Mouse (Mus musculus) bone marrow, adult 2 months (tissue): Measurements from ENCODE around the gene Bcl2l15. TPM values are rescaled to one million over a fixed set of nuclear protein-coding genes. Genes with fewer than 3 reads are reported as not detected.
"Not testable (repeated sequence)": the region's sequence is repeated elsewhere in the genome, so short reads cannot be mapped to it uniquely, and the experiment has no call there.

Source experiments
- H3K27ac ChIP-seq: fragments of 200-500 bp; 2 replicates; pipeline ENCODE4 v1.5.1; 2012; ENCODE audit warnings: low read depth, mild to moderate bottlenecking, control low read depth, inconsistent platforms, low read length; ENCODE audit not compliant: control insufficient read depth, poor library complexity, insufficient read depth
- H3K4me1 ChIP-seq: fragments of 200-500 bp; 2 replicates; pipeline ENCODE4 v1.6.1; 2011; ENCODE audit warnings: low read length; ENCODE audit not compliant: control insufficient read depth, insufficient read depth
- H3K4me3 ChIP-seq: fragments of 200-500 bp; replicated peaks from 2 replicates; pipeline ENCODE3; 2011; ENCODE audit warnings: mild to moderate bottlenecking, low read depth, low read length, control low read depth; ENCODE audit not compliant: control insufficient read depth
- CTCF ChIP-seq: fragments of 200-500 bp; IDR thresholded peaks from 2 replicates; pipeline ENCODE4 v1.5.1; 2011; ENCODE audit warnings: low read length, control low read depth; ENCODE audit not compliant: control insufficient read depth, insufficient read depth
- POLR2A ChIP-seq: fragments of 200-500 bp; IDR thresholded peaks from 2 replicates; pipeline ENCODE4 v1.6.1; 2011; ENCODE audit warnings: low read depth, mild to moderate bottlenecking, control low read depth, low read length, borderline replicate concordance; ENCODE audit not compliant: control insufficient read depth
- WGBS: fragments of 180-500 bp; shearing (Covaris S2); methylation state at CpG from one replicate; pipeline ENCODE4 v1.1.7; 2018; 5-methylcytosine and 5-hydroxymethylcytosine counted together
- polyA plus RNA-seq: library from polyadenylated mRNA; stranded (reverse); fragments of >200 nt; gene quantifications from 2 replicates; pipeline ENCODE4 v1.2.4, GENCODE M21; 2011; ENCODE audit warnings: low replicate concordance; ENCODE audit not compliant: missing spikeins, insufficient read depth, insufficient read length

The Bcl2l15 gene
- polyA plus RNA-seq, 1 experiment: 11.2 TPM

GRCm38 (mm10) chr3:103810967-103811366 lies 21.4 kb upstream of the Bcl2l15 start:
- WGBS: 79% methylated on average over 6 of the region's 6 CpGs
- H3K27ac ChIP-seq: no peak overlapping the region
- TF ChIP-seq POLR2A: no peak
- no peak for TF ChIP-seq CTCF
- no peak overlapping the region for H3K4me3 ChIP-seq
- no peaks in the 10 kb centered on the region; the same call in 1 of the 2 replicates for H3K4me1 ChIP-seq

- no peak overlapping the region for H3K27ac ChIP-seq
- TF ChIP-seq POLR2A: no peak
- 0 out of 2 replicates have a peak, but pooled peaks have one; percentile 11 for TF ChIP-seq CTCF
Measured at GRCm38 (mm10) chr3:103827548-103827947, 4.9 kb upstream of the Bcl2l15 start.

GRCm38 (mm10) chr3:103829036-103829435 lies 3.4 kb upstream of the Bcl2l15 start:
- no peak for TF ChIP-seq POLR2A
- no peak for TF ChIP-seq CTCF
- no peak overlapping the region for H3K4me3 ChIP-seq

More at GRCm38 (mm10) chr3:103827548-103827947, 4.9 kb upstream of the Bcl2l15 start:
- Histone ChIP-seq H3K4me1 (peaks cover 3% of the 10 kb centered on the region), H3K4me3 (no peak overlapping the region)

GRCm38 (mm10) chr3:103830681-103831080 lies 1.7 kb upstream of the Bcl2l15 start:
- not testable (repeated sequence) for H3K4me1 ChIP-seq, H3K27ac ChIP-seq, H3K4me3 ChIP-seq
- WGBS: 34% methylated on average over 1 of the region's 1 CpGs

More at GRCm38 (mm10) chr3:103829036-103829435, 3.4 kb upstream of the Bcl2l15 start:
- Histone ChIP-seq H3K4me1 (peaks cover 3% of the 10 kb centered on the region), H3K27ac (no peak overlapping the region)
- 81% methylated on average over 3 of the region's 3 CpGs for WGBS

- 90% methylated on average over 7 of the region's 7 CpGs for WGBS
- Histone ChIP-seq H3K4me1 (peaks cover 4% of the 10 kb centered on the region), H3K4me3 (no peak overlapping the region), H3K27ac (no peak overlapping the region)
- TF ChIP-seq CTCF: no peak
Measured at GRCm38 (mm10) chr3:103831146-103831545, 1.3 kb upstream of the Bcl2l15 start.

GRCm38 (mm10) chr3:103834001-103834400 lies 1.6 kb downstream of the Bcl2l15 start:
- no peak overlapping the region for H3K4me3 ChIP-seq
- 90% methylated on average over 2 of the region's 2 CpGs for WGBS
- H3K4me1 ChIP-seq: peaks cover 6% of the 10 kb centered on the region
- no peak for TF ChIP-seq CTCF
- H3K27ac ChIP-seq: no peak overlapping the region

- no peak for TF ChIP-seq POLR2A
- no peak for TF ChIP-seq CTCF
- WGBS: 62% methylated on average over 6 of the region's 6 CpGs
- no peak overlapping the region; the same call in 1 of the 2 replicates for H3K27ac ChIP-seq
- H3K4me3 ChIP-seq: no peak overlapping the region
- peaks cover 4% of the 10 kb centered on the region for H3K4me1 ChIP-seq
Measured at GRCm38 (mm10) chr3:103835272-103835950, 3.0 kb downstream of the Bcl2l15 start.

- H3K4me3 ChIP-seq: no peak overlapping the region
- 61% methylated on average over 10 of the region's 10 CpGs for WGBS
- no peak for TF ChIP-seq CTCF
- no peak for TF ChIP-seq POLR2A
- H3K4me1 ChIP-seq: peaks cover 4% of the 10 kb centered on the region
- H3K27ac ChIP-seq: no peak overlapping the region
Measured at GRCm38 (mm10) chr3:103835951-103836310, 3.5 kb downstream of the Bcl2l15 start.

GRCm38 (mm10) chr3:103836453-103836852 lies 4.1 kb downstream of the Bcl2l15 start:
- Histone ChIP-seq H3K4me1 (peaks cover 3% of the 10 kb centered on the region; the same call in 1 of the 2 replicates), H3K4me3 (no peak overlapping the region), H3K27ac (no peak overlapping the region)
- no peak for TF ChIP-seq CTCF
- no peak for TF ChIP-seq POLR2A
- WGBS: 94% methylated on average over 5 of the region's 5 CpGs
